Mouse (Mus musculus) adrenal gland, postnatal 14 days (tissue): ENCODE data around the gene Pfkm. TPM values are rescaled to one million over a fixed set of nuclear protein-coding genes. Genes with fewer than 3 reads are reported as not detected.
A peak's percentile ranks its signal among the peaks of the same experiment; 100 is the strongest.

Source experiments
- DNase-seq: peaks from one replicate; pipeline ENCODE4 v3.0.0; 2021; ENCODE audit warnings: mixed read lengths
- total RNA-seq: library from RNA; stranded (reverse); gene quantifications from 2 replicates; pipeline ENCODE4 v1.2.3, GENCODE M21; 2021

The Pfkm gene
- total RNA-seq, 1 experiment from 2014 or later = 66.1 TPM

DNA sequence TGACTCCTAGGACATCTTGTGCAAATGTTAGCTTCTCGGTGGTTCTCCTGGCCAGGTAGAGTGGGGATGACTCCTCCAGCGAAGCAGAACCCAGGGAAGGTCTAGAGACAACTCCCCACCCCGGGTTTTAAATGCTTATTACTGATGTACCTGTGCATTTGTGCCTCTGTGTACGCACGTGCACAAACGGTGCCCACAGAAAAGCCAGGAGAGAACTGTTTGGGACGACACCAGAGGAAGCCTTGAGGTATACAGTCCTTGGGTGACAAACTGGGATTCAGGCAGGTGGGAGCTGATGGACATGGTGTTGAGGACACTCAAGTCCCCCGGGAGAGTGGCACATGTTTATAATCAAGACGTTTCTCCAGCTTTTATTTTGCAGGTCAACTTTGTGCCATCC lies 78.5 kb downstream of the Pfkm start:
- DNase-seq = no peak

DNA sequence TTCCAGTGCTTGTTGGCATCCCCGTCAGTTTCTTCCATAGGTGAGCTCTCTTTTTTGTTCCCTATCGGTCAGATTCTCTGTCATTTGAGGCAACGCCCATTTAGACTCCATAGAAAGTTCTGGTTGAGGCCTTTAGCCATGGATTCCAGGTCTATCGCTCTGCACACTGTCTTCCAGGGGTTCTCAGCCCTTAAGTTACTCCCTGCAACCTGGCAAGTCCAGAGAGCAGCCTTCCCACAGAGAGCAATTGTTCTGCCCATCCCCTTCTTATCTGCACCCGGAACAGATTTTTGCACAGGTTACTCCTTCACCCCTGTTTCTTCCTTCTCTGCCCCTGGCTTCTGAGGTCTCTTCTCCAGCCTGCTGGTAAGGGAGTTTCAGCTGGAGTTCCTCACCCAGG lies 79.7 kb downstream of the Pfkm start:
- no peak for DNase-seq

DNA sequence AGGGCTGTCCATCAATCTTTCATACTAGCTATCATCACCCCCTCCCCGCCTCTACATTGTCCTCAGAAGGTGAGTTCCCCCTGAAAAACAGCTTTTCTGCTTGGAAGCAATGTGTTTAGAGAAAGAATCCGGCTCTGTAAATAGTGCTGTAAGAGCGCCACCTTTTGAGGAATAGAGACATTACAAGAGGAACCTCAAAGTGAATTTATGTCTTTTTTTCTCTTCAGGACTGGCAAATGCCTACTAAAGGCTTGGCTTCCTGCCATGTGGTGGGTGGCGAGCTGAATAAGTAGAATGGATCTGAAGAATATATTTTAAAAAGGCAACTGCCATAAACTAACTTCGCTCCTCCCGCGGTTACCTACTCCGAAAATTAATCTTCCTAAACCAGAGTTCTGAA lies 81.4 kb downstream of the Pfkm start:
- DNase-seq = peak; percentile 41

DNA sequence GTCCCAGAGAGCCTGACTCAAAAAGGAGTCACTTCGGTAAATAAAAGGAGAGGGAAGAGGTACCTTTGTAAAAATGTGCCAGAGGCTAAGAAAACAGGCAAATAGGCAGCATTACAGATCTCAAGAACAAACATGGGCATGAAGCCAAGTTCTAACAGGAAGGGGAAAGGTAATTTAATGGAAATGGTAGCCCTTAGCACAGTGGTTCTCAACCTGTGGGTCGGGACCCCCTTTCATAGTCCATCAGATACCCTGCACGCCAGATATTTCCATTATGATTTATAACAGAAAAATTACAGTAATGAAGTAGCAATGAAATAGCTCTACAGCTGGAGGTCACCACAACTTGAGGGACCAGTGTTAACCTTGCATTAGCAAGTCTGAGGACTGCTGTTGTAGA lies 84.9 kb downstream of the Pfkm start:
- DNase-seq = no peak

DNA sequence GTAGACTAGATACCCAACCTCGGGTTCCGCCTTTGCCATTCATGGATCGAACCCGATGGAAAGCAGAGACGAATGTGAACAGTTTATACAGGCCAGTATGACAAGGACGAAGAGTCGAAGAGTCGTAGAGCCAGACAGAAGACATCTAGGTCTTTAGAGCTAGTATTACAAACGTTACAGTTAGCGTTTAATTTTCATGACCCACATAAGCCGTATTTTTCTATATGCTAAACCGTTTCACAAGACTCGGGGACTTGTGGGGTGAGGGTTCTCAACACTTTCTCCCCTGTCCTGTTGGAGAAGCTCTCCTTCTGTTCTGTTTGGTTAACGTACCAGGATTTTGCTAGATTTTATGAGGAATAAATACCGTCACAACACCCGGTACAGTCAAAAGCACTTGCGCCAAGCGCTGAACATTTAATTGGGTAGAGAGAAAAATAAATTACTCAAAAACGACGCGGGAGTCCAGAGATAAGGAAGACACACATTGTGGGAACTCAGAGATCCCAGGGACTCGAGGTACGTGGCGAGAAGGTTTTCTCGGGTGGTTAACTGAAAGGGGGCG lies 88.3 kb downstream of the Pfkm start:
- DNase-seq = no peak

DNA sequence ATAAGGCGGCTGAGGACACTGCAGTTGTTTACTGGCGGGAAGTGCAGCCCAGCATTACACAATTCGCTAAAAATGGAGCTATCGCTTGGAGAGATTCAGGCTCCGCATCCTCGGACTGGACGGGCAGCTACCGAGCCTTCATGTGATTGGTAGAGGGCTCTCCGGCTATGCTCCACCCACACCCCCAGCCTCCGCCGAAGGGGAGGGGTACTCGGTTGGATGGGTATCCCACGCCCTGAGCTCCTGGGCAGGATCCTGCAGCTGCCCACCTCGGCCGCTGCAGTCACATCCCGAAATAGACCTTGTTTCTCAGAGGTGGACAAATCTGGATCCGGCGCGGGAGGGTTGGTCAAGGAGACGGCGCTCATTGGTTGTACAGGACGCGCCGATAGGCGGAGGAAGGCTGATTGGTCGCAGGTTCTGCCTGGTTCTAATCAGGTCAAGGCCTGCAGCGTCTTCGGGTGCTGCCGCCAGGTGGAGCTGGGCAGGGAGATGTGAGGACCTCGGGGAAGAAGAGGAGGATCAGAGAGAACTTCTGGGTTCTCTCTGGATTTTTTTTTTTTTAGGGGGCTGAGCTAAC lies 88.8 kb downstream of the Pfkm start:
- peak; percentile 96 for DNase-seq

Other genes starting within 250 kb of the Pfkm start
- 60.1 and 75.8 TPM in 2 replicates for gene Hdac7, start 248.1 kb upstream of the Pfkm start, total RNA-seq
- 6.6 and 7.0 TPM in 2 replicates for gene Vdr, start 182.0 kb upstream of the Pfkm start, total RNA-seq
- gene Tmem106c, start 128.4 kb upstream of the Pfkm start, total RNA-seq = 39.4 and 40.9 TPM in 2 replicates
- 0.23 TPM in 1 of 2 replicates, not detected in the other for gene Col2a1, start 87.9 kb upstream of the Pfkm start, total RNA-seq
- 17.6 and 21.1 TPM in 2 replicates for gene Senp1, start 1.2 kb downstream of the Pfkm start, total RNA-seq
- 40.1 and 45.2 TPM in 2 replicates for gene Asb8, start 73.0 kb downstream of the Pfkm start, total RNA-seq
- 0.70 and 0.94 TPM in 2 replicates for gene Ccdc184, start 74.6 kb downstream of the Pfkm start, total RNA-seq
- gene Olfr288, start 103.0 kb downstream of the Pfkm start, total RNA-seq = not detected in 2 replicates
- not detected in 2 replicates for gene Gm44579, start 128.4 kb downstream of the Pfkm start, total RNA-seq
- not detected in 2 replicates for gene Olfr287, start 128.5 kb downstream of the Pfkm start, total RNA-seq
- not detected in 2 replicates for gene Olfr286, start 141.9 kb downstream of the Pfkm start, total RNA-seq
- gene H1fnt, start 164.7 kb downstream of the Pfkm start, total RNA-seq = not detected in 2 replicates
- gene Zfp641, start 203.6 kb downstream of the Pfkm start, total RNA-seq = 4.6 and 5.8 TPM in 2 replicates
- gene Olfr285, start 224.8 kb downstream of the Pfkm start, total RNA-seq = not detected in 2 replicates
- gene Olfr284, start 248.4 kb downstream of the Pfkm start, total RNA-seq = not detected in 2 replicates